Mouse (Mus musculus) left cerebral cortex, adult 8-10 months (tissue): Measurements from ENCODE around the gene Fbxo34. TPM values are rescaled to one million over a fixed set of nuclear protein-coding genes. Genes with fewer than 3 reads are reported as not detected.
A peak's percentile ranks its signal among the peaks of the same experiment; 100 is the strongest.
"Not testable (repeated sequence)": the region's sequence is repeated elsewhere in the genome, so short reads cannot be mapped to it uniquely, and the experiment has no call there.

Source experiments
- DNase-seq, 2 experiments: peaks; one replicate each; pipeline ENCODE4 v3.0.0; 2022; ENCODE audit warnings: low spot score in 2 of 2
- total RNA-seq, 4 experiments: library from RNA; stranded (reverse); gene quantifications; 2 replicates each; pipeline ENCODE4 v1.2.4; 2022

Gene Fbxo34
- total RNA-seq, 4 experiments from 2014 or later, result 80.4 to 102 (median 92.3) TPM

DNA sequence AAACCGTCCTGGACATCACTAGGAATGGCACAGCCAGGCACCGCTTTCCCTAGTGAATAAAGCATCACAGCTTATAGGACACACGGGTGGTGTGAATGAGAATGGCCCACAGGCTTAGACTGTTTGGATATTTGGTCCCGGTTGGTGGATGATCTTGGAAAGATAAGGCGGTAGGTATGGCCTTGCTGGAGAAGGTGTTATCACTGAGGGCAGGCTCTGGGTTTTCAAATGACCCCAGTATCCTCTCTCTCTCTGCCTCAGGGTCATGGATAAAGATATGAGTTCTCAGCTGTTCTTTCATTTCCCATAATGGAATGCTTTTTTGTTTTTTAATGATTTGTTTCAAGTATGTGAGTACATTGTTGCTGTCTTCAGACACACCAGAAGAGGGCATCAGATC is 105.0 kb downstream of the Fbxo34 start:
- DNase-seq, result no peak

GRCm38 (mm10) chr14:47560714-47561113 is 110.5 kb downstream of the Fbxo34 start:
- no peak for DNase-seq

- DNase-seq, result no peak
These were observed 112.3 kb downstream of the Fbxo34 start for GRCm38 (mm10) chr14:47562530-47562929.

DNA sequence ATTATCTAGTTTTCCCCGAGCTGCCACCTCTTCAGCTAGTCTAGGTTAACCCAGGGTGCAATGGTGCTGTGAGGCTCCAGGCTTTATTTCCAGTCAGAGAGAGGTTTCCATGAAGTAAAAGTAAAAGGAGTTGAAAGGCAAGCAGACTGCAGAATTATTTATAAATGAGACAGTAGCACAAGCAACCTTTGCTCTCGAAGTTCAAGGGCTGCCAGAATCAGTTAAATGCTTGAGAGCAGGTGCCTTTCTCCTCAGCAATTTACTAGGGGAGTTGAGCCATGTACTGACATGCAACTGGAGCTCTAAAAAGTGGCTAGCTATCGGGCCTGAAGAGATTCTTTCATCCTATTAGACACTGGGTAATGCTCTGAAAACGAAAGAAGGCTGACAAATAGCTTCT is 112.9 kb downstream of the Fbxo34 start:
- no peak for DNase-seq

GRCm38 (mm10) chr14:47567962-47568652 is 117.9 kb downstream of the Fbxo34 start:
- peak; percentile 94 for DNase-seq

DNA sequence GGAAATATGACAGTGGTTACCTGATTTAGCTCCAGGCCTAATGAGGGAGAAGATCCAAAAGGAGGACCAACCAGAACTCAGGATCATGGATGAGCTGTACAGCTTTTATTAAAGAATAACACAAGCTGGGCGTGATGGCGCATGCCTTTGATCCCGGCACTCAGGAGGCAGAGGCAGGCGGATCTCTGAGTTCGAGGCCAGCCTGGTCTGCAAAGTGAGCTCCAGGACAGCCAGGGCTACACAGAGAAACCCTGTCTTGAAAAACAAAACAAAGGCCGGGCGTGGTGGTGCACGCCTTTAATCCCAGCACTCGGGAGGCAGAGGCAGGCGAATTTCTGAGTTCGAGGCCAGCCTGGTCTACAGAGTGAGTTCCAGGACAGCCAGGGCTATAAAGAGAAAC is 120.3 kb downstream of the Fbxo34 start, which contains the start of gene Atg14:
Gene Atg14 (minus strand): TSS at position 101 of the 400 bp plus-strand sequence.
- DNase-seq, result not testable (repeated sequence)

DNA sequence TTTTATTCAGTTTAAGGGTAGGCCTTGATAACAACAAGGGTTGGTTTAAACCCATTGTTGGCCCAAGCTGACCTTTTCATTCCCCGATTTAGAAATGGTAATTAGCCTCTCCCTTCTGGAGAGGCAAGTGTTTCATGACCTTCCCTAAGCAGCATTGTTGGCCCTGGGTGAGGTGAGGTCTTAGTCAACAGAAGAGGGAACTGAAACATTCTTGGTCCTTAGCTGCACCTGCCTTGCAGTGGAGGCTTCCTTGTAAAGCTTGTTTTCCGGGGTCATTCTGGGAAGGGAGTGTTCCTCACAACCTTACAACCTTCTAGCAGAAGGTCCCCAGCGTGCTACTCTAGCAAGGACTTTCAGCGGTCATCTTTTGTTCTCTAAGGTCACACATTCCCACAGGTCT is 122.5 kb downstream of the Fbxo34 start:
- no peak for DNase-seq

GRCm38 (mm10) chr14:47574721-47575120 is 124.5 kb downstream of the Fbxo34 start:
- no peak for DNase-seq

DNA sequence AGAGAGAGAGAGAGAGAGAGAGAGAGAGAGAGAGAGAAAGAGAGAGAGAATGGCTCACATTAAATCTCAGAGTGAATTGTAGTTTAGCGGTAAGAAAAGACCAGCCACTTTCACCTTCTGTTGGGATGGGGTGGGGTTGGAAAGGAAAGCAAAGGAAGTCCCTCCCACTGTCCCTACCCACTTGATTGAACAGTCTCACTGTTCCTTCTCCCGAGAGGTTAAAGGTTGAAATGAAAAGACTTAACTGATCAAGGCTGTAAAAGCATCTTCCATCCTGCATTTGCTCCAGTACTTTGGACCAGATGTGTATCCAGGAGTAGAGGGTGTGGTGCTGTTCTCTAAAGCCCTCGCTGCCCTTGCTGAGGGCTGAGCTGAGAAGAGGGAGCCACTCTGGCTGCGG is 126.5 kb downstream of the Fbxo34 start:
- no peak for DNase-seq

- DNase-seq, result no peak
These were observed 127.9 kb downstream of the Fbxo34 start for GRCm38 (mm10) chr14:47578086-47578485.

- DNase-seq, result no peak
These were observed 131.1 kb downstream of the Fbxo34 start for GRCm38 (mm10) chr14:47581280-47581679.

Other genes starting within 250 kb of the Fbxo34 start
- gene Wdhd1, start 173.6 kb upstream of the Fbxo34 start, total RNA-seq, result 1 to 10 TPM; 5.0 to 6.5 (median 5.5) TPM
- 10 to 100 TPM; 11.7 to 12.9 (median 12.0) TPM for gene Socs4, start 173.5 kb upstream of the Fbxo34 start, total RNA-seq
- gene Mapk1ip1l, start 152.2 kb upstream of the Fbxo34 start, total RNA-seq, result 10 to 100 TPM; 52.3 to 54.7 (median 54.3) TPM
- gene Lgals3, start 82.7 kb upstream of the Fbxo34 start, total RNA-seq, result 1 to 10 TPM in 2 of 4 experiments, under 1 TPM in 2; 0.66 to 1.8 (median 0.93) TPM
- gene Dlgap5, start 32.0 kb upstream of the Fbxo34 start, total RNA-seq, result 1 to 10 TPM in 1 of 4 experiments, under 1 TPM in 3; 0.34 to 1.2 (median 0.42) TPM
- 10 to 100 TPM; 18.3 to 19.3 (median 18.8) TPM for gene Atg14, start 120.2 kb downstream of the Fbxo34 start, total RNA-seq
- gene Ktn1, start 198.0 kb downstream of the Fbxo34 start, total RNA-seq, result 10 to 100 TPM; 81.6 to 87.6 (median 86.2) TPM